Mouse (Mus musculus) layer of hippocampus, postnatal 14 days (tissue): ENCODE data around the gene Myef2. TPM values are rescaled to one million over a fixed set of nuclear protein-coding genes. Genes with fewer than 3 reads are reported as not detected.
A peak's percentile ranks its signal among the peaks of the same experiment; 100 is the strongest.

Source experiments
- DNase-seq, 2 experiments: peaks; one replicate each; pipeline ENCODE4 v3.0.0; 2021 to 2022; ENCODE audit warnings: low spot score in 2 of 2, mixed read lengths in 1 of 2
- total RNA-seq, 2 experiments: library from RNA; stranded (reverse); gene quantifications; 2 replicates each; pipeline ENCODE4 v1.2.3; 2021

The Myef2 gene
- total RNA-seq, 2 experiments from 2014 or later: 111 to 115 TPM

GRCm38 (mm10) chr2:125068696-125069095 lies 54.8 kb downstream of the Myef2 start:
- DNase-seq: no peak

GRCm38 (mm10) chr2:125067894-125068293 lies 55.6 kb downstream of the Myef2 start, which contains the start of gene Slc24a5:
Gene Slc24a5, plus strand, starts transcription at chr2:125068124.
- DNase-seq: no peak

DNA sequence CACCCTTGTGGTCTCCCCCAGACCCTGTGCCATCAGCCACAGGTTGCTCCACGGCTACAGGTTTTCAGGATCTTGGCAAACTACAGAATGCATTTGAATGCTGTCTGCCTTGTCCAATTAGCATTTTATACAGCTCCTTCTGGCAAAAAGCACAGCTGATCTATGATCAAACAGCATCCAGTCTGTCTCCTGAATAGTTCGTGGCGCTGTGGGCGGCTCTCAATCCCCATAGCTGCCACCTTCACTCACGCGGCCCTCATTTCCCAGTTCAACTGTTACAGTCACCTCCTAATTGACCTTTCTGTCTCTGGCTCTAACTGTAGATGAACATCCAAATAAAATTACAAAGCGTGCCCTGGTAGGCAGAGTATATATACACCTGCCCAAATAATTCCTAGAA lies 56.1 kb downstream of the Myef2 start:
- DNase-seq: no peak

GRCm38 (mm10) chr2:125062944-125063343 lies 60.5 kb downstream of the Myef2 start:
- DNase-seq: no peak

GRCm38 (mm10) chr2:125061451-125061850 lies 62.0 kb downstream of the Myef2 start:
- DNase-seq: no peak

DNA sequence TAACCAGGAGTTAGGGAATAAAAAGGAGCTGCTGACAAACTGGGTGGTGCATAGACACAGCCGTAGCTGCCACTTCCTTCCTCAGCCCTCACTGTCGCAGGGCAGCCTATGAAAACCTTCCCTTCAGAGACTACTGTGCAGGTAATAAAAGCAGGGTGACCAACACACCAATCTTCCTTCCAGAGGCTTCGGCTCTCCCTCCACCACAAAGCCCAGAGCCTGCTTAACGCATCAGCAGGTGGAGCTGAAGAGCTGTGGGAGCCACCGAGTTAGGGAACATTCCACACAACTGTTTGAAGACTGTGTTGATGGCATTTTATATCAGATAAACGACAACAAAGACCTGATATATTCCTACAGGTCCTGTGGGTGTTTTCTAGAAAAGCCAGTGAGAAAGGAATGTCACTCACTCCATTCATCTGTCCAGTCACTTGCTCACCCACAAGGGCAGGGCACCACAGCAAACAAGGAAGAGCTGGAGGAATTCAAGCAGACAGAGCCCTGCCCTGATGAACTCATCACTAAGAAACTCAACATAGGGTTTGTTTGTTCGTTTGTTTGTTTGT lies 66.1 kb downstream of the Myef2 start:
- DNase-seq: peak; percentile 37 to 61

DNA sequence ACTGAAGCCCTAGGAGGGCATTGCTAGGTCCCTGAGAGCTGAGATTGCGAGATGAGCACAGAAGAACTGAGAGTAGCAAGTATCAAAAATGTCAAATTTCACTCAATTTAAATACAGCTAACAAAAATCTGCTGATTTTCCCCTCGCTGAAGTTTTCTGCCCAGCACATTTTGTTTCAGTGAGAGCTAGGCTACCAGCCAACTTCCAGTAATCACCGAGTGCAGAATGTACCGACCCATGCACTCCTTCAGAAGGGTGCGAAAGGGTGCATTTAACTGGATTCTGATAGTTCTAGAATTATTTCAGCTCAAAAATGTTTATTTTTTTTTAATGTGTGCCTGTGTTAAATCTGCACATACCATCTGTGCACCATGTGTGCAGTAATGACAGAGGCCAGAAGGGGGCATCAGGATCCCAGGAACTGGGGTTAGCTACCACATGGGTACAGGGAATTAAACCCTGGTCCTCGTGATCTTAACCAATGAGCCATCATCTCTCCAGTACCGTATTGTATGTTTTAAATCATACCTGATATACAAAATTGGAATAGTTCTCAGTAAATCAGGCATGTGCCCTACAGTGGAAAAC lies 68.1 kb downstream of the Myef2 start:
- DNase-seq: peak in 1 of 2 experiments; percentile 70

Other genes with a start within 250 kb of the Myef2 start
- gene Slc24a5, start 55.5 kb downstream of the Myef2 start, total RNA-seq: 1 to 10 TPM in 1 of 2 experiments, under 1 TPM in 1; 0.64 to 1.2 TPM
- 10 to 100 TPM in 1 of 2 experiments, 1 to 10 TPM in 1; 9.4 to 10.4 TPM for gene Ctxn2, start 13.0 kb upstream of the Myef2 start, total RNA-seq
- gene Slc12a1, start 28.8 kb upstream of the Myef2 start, total RNA-seq: under 1 TPM in 1 of 2 experiments, not detected in 1; 0.07 TPM
- gene Dut, start 123.5 kb upstream of the Myef2 start, total RNA-seq: 10 to 100 TPM; 31.4 to 32.6 TPM